Mouse (Mus musculus) stomach, postnatal 0 days (tissue): ENCODE measurements at regions not wholly inside any gene's neighbourhood (a gene's known extent, or its start where the extent isn't known, plus 50 kb on each side); places are given as distances from the start of the nearest gene placed in this dataset.

Experiments
- CTCF ChIP-seq: IDR thresholded peaks from 2 replicates; pipeline ENCODE4 v1.5.1; 2016; ENCODE audit warnings: antibody characterized with exemption, low read depth, mild to moderate bottlenecking, moderate library complexity
- EP300 ChIP-seq: optimal IDR thresholded peaks from 2 replicates; pipeline ENCODE3; 2016; ENCODE audit warnings: antibody characterized with exemption

GRCm38 (mm10) chr9:103892827-103893226 is 109.5 kb upstream of the Nphp3 start:
- TF ChIP-seq CTCF (no peak), EP300 (no peak)
